Mouse (Mus musculus) gastrocnemius, postnatal 36 days (tissue): ENCODE data around the gene Pef1. TPM values are rescaled to one million over a fixed set of nuclear protein-coding genes. Genes with fewer than 3 reads are reported as not detected.
A peak's percentile ranks its signal among the peaks of the same experiment; 100 is the strongest.

Source experiments
- DNase-seq, 2 experiments: peaks; one replicate each; pipeline ENCODE4 v3.0.0; 2022
- intact Hi-C: fragments of 180-260 bp; cut with DNase I; formaldehyde crosslinking; loops from one replicate; pipeline ENCODE4 v1.15.1; 2025
- total RNA-seq, 2 experiments: library from RNA; stranded (reverse); gene quantifications; 2 replicates each; pipeline ENCODE4 v1.2.3; 2021

Pef1 gene
- total RNA-seq, 2 experiments from 2014 or later: 32.0 to 34.3 TPM

GRCm38 (mm10) chr4:130131448-130132105 is 29.2 kb downstream of the Pef1 start:
- intact Hi-C loops: no loop called here
- no peak for DNase-seq

- intact Hi-C loops: no loop called here
- no peak for DNase-seq
Measured at GRCm38 (mm10) chr4:130133399-130133798, 31.0 kb downstream of the Pef1 start.

GRCm38 (mm10) chr4:130138441-130139213 is 36.3 kb downstream of the Pef1 start:
- peak; percentile 42 to 58 for DNase-seq
- intact Hi-C loops: loop anchor here (1.0 kb wide), 1 partner anchor 51 kb away; no protein-coding TSS in a partner anchor

- no peak for DNase-seq
- intact Hi-C loops: no loop called here
Measured at GRCm38 (mm10) chr4:130139214-130139492, 36.8 kb downstream of the Pef1 start, which contains the start of gene Hcrtr1. Hcrtr1 (minus strand) TSS chr4:130139359.

- intact Hi-C loops: no loop called here
- DNase-seq: no peak
Measured at GRCm38 (mm10) chr4:130140992-130141402, 38.6 kb downstream of the Pef1 start.

GRCm38 (mm10) chr4:130141786-130142185 is 39.4 kb downstream of the Pef1 start:
- intact Hi-C loops: no loop called here
- no peak for DNase-seq

GRCm38 (mm10) chr4:130148405-130148804 is 46.0 kb downstream of the Pef1 start:
- intact Hi-C loops: no loop called here
- DNase-seq: no peak

GRCm38 (mm10) chr4:130154250-130154649 is 51.9 kb downstream of the Pef1 start:
- DNase-seq: no peak
- intact Hi-C loops: loop anchor here (5.0 kb wide), 1 partner anchor 1968 kb away; no protein-coding TSS in a partner anchor

- no peak for DNase-seq
- intact Hi-C loops: no loop called here
Measured at GRCm38 (mm10) chr4:130156812-130157371, 54.5 kb downstream of the Pef1 start.

- DNase-seq: no peak
- intact Hi-C loops: no loop called here
Measured at GRCm38 (mm10) chr4:130161349-130161748, 59.0 kb downstream of the Pef1 start.

- DNase-seq: peak in 1 of 2 experiments; percentile 31
- intact Hi-C loops: no loop called here
Measured at GRCm38 (mm10) chr4:130163391-130163861, 61.1 kb downstream of the Pef1 start.

GRCm38 (mm10) chr4:130164121-130164520 is 61.8 kb downstream of the Pef1 start:
- intact Hi-C loops: no loop called here
- no peak for DNase-seq

GRCm38 (mm10) chr4:130166061-130166460 is 63.7 kb downstream of the Pef1 start:
- intact Hi-C loops: no loop called here
- DNase-seq: no peak

GRCm38 (mm10) chr4:130166592-130166991 is 64.2 kb downstream of the Pef1 start:
- DNase-seq: no peak
- intact Hi-C loops: no loop called here

- intact Hi-C loops: no loop called here
Measured at GRCm38 (mm10) chr4:130167321-130167720, 65.0 kb downstream of the Pef1 start.

GRCm38 (mm10) chr4:130167814-130168213 is 65.5 kb downstream of the Pef1 start:
- DNase-seq: no peak
- intact Hi-C loops: loop anchor here (2.0 kb wide), 1 partner anchor 43 kb away; no protein-coding TSS in a partner anchor

More at GRCm38 (mm10) chr4:130167321-130167720, 65.0 kb downstream of the Pef1 start:
- no peak for DNase-seq

GRCm38 (mm10) chr4:130168280-130169183 is 66.2 kb downstream of the Pef1 start:
- peak; percentile 72 to 79 for DNase-seq
- intact Hi-C loops: loop anchor here (2.0 kb wide), 1 partner anchor 44 kb away; no protein-coding TSS in a partner anchor

- intact Hi-C loops: loop anchor here (2.0 kb wide), 1 partner anchor 45 kb away; no protein-coding TSS in a partner anchor
- no peak for DNase-seq
Measured at GRCm38 (mm10) chr4:130169411-130169971, 67.1 kb downstream of the Pef1 start.

- DNase-seq: no peak
- intact Hi-C loops: no loop called here
Measured at GRCm38 (mm10) chr4:130170362-130170761, 68.0 kb downstream of the Pef1 start.
